Mouse (Mus musculus) gastrocnemius, postnatal 4 days (tissue): ENCODE data around the gene Setdb1. TPM values are rescaled to one million over a fixed set of nuclear protein-coding genes. Genes with fewer than 3 reads are reported as not detected.

Experiments
- DNase-seq, 2 experiments: peaks; one replicate each; pipeline ENCODE4 v3.0.0; 2021 to 2022; ENCODE audit warnings: low spot score in 2 of 2, mixed read lengths in 2 of 2
- total RNA-seq, 2 experiments: library from RNA; stranded (reverse); gene quantifications; 2 replicates each; pipeline ENCODE4 v1.2.3; 2021

Gene Setdb1
- total RNA-seq, 2 experiments from 2014 or later, result 22.5 to 24.5 TPM

DNA sequence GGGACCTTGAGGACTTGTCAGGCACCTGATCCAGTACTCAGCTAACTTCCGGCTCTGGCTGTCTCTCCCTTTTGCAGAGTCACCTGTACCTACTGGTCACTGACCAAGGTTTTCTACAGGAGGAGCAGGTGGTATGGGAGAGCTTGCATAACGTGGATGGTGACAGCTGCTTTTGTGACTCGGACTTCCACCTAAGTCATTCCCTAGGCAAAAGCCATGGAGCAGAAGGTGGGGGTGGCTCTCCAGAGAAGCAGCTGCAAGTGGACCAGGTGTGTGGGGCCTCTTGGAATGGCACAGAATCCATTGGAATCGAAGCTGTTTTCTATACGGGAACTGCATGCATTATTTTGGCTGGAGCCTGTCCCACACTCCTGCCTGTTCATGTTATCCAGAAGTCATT lies 62.3 kb downstream of the Setdb1 start:
- no peak for DNase-seq

DNA sequence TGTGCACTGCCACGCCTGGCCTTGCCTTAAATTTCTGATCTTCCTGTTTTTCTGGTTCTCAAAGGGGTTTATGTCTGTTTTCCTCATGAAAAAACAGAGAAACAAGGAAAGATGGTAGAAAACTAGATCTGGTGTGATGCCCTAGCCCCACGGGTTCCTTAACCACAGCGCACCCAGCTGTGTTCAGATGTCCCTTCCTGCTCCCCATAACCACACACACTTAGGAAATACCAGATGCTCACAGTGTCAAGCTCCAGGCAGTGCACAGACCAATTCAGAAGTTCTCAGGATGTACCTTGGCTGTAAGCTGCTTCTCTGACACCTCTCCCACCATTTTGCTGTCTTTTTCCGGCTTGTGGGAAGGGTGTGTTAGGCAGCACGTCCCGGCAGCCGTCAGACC lies 62.7 kb downstream of the Setdb1 start:
- no peak for DNase-seq

DNA sequence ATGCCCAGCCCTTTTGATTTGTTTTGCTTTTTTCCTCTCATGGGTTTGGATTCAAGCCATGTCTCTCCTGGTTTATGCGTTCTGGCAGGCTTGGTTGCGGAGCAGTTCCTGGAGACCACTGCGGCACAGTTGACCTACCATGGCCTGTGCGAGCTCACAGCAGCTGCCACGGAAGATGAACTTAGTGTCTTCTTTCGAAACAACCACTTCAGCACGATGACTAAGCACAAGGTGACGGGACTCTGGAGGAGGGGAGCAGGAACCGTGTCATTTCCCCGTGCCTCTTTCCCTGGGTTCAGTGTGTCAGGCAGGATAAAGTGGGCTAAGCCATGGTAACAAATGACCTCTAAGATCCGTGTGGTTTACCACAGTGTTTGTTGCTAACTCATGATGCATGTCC lies 63.5 kb downstream of the Setdb1 start:
- DNase-seq, result no peak

DNA sequence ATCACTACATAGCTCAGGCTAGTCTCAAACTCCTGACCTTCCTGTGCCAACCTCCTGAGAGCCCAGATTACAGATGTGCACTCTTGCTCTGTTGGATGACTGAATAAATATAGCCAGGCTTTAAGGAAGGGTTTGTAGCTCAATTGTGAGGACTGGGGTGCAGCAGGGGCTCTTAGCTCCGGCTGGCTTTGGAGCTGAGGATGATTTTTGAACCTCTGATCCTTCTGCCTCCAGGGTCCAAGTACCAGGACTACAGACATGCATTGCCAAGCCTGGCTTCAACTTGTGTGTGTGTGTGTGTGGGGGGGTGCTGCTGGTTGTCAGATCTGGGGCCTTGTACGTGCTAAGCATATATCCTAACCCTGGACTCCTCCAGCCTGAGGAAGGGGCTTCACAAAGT lies 64.1 kb downstream of the Setdb1 start:
- no peak for DNase-seq

DNA sequence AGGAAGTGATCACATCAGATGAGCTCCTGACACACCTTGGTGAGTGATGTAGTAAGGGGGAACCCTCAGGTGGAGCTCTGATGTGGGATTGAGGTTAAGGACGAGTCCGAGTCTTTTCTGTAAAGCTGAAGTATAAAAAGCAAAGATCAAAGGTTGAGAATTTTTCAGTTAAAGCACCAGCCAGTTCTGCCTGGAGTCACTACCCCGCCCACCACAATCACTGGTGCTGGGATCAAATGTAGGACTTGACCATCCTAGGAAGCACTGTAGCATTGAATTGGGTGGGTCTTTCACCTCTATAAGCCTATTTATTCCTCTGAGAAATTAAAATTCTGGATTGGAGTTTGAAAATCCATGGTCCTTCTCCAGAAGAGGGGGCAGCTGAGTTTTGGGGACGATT lies 66.0 kb downstream of the Setdb1 start:
- no peak for DNase-seq

DNA sequence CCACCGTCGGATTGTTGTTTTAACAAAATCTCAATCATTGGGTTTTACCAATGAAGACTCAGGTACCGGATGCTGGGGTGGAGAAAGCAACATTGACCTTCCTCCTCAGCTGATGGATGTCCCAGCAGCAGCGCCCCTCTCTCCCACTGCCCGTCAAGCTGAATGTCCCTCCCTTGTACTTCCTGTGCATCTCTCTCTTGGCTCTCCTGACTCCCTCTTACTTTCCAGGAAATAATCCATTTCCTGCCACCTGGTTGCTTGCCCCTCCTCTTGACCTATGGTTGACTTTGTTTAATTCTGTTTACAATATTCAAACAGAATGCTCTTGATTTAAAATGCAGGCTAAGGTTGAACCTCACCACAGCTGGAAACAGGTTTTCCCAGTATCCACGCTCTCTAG lies 66.8 kb downstream of the Setdb1 start:
- no peak for DNase-seq

DNA sequence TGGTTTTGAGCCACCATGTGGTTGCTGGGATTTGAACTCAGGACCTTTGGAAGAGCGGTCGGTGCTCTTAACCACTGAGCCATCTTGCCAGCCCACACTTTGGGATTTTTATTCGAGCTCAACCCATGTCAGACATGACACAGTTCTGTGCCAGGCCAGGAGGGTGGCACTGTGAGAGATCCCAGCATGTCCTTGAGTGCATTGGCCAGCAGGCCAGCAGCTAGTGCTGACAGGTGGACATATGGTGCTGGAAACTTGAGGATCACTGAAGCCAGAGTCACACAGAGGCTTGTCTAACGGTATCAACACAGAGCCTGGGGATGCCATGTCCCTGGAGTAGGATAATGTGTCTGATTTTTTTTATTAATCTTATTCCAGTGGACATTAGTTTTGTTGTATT lies 67.6 kb downstream of the Setdb1 start:
- no peak for DNase-seq

DNA sequence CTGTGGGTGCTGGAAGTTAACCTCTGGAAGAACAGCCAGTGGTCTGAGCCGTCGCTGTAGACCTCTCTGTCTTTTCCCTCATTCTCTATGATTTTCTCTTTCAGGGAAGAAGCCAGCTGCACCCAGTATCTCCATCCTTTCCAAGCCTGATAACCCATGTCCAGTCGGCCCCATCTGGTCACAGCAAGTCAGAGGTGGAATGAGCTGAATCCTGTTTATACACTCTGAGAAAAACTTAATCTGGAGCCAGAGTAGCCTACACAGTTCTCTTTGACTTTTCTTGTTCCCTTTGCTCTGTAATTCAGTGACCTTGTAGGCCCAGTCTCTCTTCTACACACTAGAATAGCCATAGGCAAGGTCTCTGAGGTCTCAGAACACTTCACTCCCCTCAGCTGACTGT lies 69.5 kb downstream of the Setdb1 start:
- DNase-seq, result no peak

DNA sequence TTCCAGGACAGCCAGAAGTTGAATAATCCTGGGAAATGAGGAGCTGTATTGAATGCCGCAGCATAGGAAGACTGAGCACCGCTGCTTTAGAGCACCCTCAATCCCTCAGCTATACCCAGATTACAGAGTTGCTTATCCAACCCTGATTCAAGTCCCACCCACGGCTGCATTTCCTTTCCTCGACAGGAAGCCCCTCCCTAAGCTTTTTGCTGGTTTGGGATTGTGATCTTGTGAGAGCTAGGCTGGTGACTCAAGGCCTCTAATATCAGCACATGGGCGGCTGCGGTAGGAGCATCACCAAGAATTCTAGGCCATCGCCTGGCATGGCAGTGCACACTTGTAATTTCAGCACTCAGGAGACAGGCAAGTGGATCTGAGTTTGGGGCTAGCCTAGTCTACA lies 70.5 kb downstream of the Setdb1 start:
- DNase-seq, result no peak

DNA sequence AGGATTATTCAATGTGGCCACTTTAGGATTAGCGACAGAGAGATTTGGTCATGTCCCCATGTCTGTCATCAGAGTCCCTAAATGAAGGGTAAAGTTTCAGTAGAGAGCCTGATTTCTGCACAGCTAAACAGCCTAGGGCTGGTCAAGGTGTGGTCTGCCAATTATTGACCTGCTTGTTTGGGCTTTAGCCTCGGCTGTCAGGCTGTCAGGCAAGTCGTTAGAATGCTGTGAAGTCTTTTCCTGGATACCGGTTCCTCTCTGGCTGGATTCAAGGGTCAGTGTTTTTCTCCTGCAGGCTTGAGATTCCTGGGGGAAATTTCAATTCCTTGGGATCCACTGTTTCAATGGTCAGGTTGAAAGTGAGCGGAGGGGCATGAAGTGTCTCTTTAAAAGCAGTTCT lies 71.0 kb downstream of the Setdb1 start:
- DNase-seq, result no peak

DNA sequence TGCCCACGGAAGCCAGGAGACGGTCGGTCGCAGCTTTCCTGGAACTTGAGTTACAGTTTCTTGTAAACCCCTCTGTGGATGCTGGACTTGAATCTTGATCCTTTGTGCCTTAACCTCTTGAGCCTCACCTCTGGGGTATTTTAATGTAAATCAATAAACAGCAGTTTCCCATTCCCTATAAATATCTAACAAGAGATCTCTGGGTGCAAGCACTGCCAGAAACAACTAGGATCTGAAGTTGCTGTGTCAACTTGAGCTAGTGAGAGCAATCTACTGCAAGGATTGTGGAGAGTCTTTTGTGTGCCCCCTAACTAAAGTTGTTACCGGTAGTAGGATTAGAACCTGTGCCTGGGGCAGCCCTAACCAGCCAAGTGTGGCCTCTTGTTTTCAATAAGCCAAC lies 71.6 kb downstream of the Setdb1 start:
- DNase-seq, result no peak

DNA sequence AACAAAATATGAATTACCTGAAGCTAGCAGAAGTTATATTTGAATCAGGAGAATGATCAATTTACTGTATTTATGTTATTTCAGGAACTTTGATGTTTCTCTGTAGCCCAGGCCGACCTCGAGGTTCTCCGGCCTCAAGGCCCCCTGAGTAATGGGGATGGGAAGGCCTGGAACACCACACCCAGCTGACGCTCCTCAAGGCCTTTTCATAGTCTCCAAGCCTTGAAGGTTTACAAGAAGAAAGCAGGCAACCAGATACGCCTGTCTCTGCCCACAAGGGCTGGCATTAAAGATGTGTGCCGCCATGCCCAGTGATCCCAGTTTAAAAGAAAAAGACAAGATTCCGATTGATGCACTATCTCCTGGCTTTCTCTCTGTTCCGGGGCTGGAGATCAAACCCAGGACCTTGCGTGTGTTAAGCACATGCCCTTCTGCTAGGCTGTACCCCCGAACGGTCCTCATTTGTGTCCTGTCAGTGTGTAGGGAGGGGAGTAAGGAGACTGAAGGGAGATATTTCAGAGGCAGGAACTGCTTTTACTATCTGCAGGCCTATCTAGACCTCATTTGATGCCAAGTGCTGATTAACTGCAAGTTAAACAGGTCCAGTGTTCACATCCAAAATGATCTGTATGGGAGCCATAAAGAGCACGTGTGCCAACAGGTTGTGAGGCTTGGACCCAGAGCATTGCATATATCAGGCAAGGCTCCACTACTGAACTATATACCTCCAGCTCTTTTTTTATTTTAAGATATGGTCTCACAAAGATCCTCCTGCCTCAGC lies 72.3 kb downstream of the Setdb1 start:
- no peak for DNase-seq

DNA sequence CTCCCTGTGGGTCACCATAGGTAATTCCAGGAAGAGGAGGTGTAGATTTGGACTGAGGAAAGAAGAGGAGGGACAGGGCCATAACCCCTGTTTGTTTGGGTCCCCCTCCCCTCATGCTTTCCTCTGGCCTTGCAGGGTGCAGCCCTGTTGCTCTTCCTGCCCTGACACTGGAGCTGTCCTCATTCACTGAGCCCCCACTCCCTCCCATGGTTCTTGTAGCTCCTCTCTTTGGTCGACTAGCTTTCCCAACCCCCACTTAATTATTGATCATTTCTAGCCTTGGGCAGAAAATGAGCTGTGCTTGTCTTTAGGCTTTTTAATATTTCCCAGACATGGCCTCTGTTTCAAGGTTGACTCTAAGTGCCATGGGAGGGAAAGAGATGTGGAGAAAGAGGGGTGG lies 72.9 kb downstream of the Setdb1 start:
- DNase-seq, result no peak

DNA sequence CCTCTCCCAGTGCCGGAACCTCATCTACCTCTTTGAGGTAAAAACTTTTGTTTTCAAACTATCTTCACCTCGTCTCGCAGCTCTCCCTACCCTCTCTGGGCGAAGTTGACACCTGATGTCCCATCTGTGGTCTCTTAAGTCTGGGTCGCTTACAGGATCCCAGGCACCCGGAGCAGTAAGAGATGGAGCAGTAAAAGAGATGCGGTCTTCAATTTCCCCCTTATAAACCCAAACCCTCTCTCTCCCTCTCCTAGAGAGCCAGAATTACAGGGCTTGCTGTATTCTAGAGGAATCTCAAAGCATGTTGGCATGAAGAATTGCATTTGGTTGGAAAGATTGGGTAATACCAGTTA lies 73.4 kb downstream of the Setdb1 start:
- no peak for DNase-seq

DNA sequence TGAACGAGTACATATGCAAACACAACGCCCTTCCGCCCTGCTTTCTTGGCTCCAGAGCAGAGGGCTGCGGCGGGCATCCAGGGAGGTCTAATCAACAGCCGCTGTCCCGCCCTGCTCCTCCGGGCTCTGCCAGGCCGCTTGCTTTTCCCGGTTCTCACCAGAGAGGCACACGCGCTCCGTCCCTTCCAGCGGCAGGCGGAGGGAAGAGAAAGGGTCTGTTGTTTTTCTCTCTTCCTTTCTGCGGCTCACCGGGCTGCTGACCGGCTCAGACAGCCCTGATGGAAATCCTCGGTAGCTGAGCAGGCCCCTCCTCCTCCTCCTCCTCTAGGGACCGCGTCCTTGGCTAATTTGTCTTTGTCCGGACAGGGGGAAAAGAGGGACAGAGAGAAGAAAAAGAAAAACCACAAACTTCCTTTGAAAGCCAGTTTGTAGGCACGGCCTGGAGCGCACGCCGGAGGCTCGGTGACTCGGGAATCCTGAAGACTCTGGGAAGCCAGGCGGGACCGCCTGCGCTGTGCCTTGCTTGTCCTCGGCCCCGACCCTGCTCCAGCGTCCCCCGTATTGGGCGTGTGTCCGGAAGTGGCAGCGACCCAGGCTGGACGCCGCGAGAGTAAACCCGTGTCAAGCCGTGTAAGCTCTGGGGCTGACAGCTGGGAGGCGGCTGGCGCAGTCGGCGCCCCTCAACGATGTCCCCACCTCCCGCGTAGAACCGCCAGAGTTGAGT lies 74.0 kb downstream of the Setdb1 start:
- peak; percentile 71 to 84 for DNase-seq

DNA sequence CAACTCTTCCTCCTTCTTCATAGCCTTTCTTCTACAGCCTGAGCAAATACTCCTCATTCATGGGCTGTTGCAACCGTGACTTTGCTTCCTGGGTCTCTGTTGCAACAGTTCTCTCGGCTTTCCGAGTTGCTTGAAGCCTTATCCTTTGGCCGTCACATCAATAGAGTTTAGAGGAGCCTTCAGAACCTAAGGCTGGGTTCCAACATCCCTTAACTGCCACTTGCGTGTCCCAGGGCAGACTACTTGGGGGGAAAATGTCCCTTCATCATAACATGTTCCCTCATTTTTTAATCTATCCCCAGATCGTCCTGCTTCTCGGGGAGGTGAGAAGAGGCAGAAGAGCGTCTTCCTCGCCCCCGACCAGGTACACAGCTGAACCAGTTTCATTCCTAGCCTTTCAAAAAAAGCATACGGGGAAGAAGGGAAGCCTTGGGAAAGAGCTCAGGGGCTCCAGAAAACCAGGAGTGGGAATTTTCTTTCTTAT lies 74.6 kb downstream of the Setdb1 start:
- peak in 1 of 2 experiments; percentile 22 for DNase-seq

DNA sequence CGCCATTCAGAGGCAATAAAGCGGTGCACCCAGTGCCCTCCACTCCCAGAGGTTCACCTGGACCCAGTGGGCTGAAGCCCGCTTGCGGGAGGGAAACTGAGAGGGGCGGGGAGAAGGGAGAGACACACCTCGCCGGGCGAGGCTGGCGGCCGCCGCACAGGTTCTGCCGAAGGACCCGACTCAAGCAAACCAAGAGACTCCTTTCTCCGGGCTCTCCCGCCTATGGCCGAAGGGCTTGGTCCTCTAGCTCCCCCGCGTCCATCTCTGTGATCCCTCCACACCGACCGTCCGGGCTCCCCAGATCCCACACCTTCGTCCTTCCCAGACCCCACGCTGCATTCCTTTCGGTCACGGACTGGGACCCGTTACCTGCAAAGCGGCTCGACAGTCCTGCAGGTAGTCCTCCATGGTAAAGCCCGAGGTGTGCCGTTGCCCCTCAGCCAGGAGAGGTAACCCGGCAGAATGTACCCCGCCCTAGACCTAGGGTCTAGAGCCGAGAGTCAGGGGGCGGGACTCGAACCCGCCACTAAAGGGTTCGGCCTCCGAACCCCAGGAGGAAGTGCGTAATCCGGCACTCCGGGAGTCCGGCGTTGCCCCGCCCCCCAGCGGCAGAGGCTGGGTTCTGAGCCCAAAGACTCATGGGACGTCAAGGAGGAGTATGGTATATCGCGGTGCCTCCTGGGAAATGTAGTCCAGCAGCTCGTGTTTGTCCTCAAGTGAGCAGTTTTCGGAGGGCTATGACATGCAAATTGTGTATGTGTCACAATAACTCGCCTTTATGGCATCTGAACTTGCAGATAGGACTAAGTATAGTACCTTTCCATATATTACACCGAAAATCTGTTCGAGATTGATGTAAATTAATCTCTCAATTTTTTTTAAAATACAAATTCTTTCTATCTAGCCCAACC lies 75.5 kb downstream of the Setdb1 start, which contains the start of the genes Mindy1 and Prune1:
Gene Mindy1 (plus strand): TSS at position 130 of the 911 bp plus-strand sequence.
Gene Prune1 (minus strand): TSS at position 861 of the 911 bp plus-strand sequence.
- peak; percentile 96 to 99 for DNase-seq

DNA sequence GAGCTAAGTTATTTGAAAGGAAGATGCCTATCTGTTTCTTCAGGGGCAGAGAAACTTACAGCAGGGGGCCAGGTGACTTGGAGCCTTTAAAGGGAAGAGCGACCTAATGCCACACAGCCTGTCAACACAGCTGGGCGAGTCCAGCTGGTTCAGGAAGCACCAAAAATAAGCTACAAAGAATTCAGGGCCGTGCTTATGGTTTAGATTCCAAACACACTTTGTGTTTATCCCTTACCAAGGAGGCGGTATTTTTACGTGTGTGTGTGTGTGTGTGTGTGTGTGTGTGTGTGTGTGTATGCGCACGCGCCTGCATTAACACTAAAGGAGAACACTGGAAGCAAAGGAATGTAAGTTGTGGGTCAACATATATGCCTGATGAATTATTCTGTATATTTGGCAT lies 76.3 kb downstream of the Setdb1 start:
- DNase-seq, result no peak

DNA sequence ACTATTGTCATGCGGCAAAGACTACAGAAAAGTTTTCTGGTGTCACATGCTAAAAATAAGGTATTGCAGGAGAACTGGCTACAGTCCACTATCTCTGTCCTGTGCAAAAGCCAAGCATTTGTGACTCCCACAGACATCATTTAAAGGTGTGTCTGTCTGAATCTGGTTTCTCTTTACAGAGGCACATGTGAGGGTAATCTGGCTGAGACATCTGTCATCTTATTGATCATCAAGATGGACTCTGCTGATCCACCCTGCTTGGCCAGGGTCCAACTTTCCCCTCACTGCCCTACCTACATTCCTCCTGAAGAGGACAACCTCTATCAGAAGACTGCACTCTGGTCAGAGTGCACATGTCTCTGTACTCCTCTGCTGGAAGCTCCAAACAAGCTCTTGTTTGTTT lies 79.9 kb downstream of the Setdb1 start:
- no peak for DNase-seq

DNA sequence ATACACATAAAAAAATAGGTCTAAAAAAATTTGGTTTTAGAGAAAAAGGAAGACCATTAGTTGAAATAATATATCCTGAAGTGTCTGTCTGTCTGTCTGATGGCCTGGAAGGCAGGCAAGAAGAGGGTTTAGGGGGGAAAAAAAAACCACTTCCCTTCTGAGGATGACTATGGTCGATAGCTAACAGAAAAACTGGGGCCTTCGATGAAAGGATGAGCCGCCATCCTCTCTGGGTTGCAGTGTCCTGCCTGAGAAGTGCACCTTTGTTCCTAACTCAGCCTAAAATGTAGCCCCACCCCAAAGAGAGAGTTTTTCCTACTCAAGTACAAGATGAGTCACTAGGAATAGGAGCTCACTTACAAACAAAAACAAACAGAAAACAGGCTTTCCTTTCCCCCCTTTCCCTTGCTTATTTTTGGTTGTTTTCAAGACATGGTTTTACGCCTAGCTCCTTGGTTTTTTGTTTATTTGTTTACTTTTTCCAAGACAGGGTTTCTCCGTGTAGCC lies 80.5 kb downstream of the Setdb1 start:
- DNase-seq, result no peak

DNA sequence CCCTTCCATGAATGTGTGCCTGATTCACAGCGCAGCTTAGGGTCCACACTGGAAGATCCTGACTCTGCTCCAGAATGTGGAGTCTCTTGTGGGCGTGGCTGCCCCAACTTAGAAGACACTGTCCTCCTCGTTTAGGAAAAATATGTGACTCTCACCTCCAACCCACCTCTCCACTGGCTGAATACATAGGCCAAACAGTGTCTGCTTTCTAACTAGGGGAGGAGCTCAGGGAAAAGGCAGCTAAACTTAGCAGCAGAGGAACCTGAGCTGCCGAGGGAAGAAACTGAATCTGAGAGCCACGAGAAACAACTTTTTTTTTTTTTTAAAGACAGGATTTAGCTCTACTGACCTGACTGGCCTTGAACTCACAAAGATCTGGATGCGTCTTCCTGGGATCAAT lies 81.8 kb downstream of the Setdb1 start:
- no peak for DNase-seq
